Mouse (Mus musculus): ENCODE data around the gene Olfr157.

Gene Olfr157

GRCm38 (mm10) chr4:43840101-43840500, at the start of gene Olfr157:
Gene Olfr157 (minus strand): TSS chr4:43840201.
- no peak for DNase-seq

GRCm38 (mm10) chr4:43884196-43884595, 44.2 kb upstream of the Olfr157 start:
- DNase-seq, result no peak

- DNase-seq, result no peak
These were observed 39.6 kb upstream of the Olfr157 start for GRCm38 (mm10) chr4:43879566-43879965.

- no peak for DNase-seq
These were observed 38.2 kb upstream of the Olfr157 start for GRCm38 (mm10) chr4:43878121-43878776.

GRCm38 (mm10) chr4:43877230-43877629, 37.2 kb upstream of the Olfr157 start:
- no peak for DNase-seq

- DNase-seq, result peak; percentile 38 to 41
These were observed 36.0 kb upstream of the Olfr157 start for GRCm38 (mm10) chr4:43875919-43876411.

- peak; percentile 77 to 87 for DNase-seq
These were observed 35.3 kb upstream of the Olfr157 start, which contains the start of gene Reck for GRCm38 (mm10) chr4:43875160-43875918. Gene Reck (plus strand): TSS chr4:43875530.

GRCm38 (mm10) chr4:43874501-43874900, 34.5 kb upstream of the Olfr157 start:
- no peak for DNase-seq

GRCm38 (mm10) chr4:43869821-43870220, 29.8 kb upstream of the Olfr157 start:
- DNase-seq, result no peak

- no peak for DNase-seq
These were observed 23.3 kb upstream of the Olfr157 start for GRCm38 (mm10) chr4:43863298-43863697.

GRCm38 (mm10) chr4:43860744-43861519, 20.9 kb upstream of the Olfr157 start:
- peak; percentile 65 to 71 for DNase-seq

- no peak for DNase-seq
These were observed 19.9 kb upstream of the Olfr157 start for GRCm38 (mm10) chr4:43859886-43860285.

- no peak for DNase-seq
These were observed 14.1 kb upstream of the Olfr157 start for GRCm38 (mm10) chr4:43854101-43854500.

GRCm38 (mm10) chr4:43851265-43851664, 11.3 kb upstream of the Olfr157 start, which contains the start of gene Olfr155:
Gene Olfr155 (plus strand): TSS chr4:43851565.
- no peak for DNase-seq

- DNase-seq, result no peak
These were observed 1.7 kb downstream of the Olfr157 start for GRCm38 (mm10) chr4:43838326-43838725.

- no peak for DNase-seq
These were observed 5.3 kb downstream of the Olfr157 start for GRCm38 (mm10) chr4:43834749-43835148.

GRCm38 (mm10) chr4:43833752-43834151, 6.2 kb downstream of the Olfr157 start:
- no peak for DNase-seq

GRCm38 (mm10) chr4:43832031-43832430, 8.0 kb downstream of the Olfr157 start:
- DNase-seq, result no peak

- no peak for DNase-seq
These were observed 11.2 kb downstream of the Olfr157 start for GRCm38 (mm10) chr4:43828806-43829205.

- DNase-seq, result no peak
These were observed 16.1 kb downstream of the Olfr157 start, which contains the start of gene Olfr156 for GRCm38 (mm10) chr4:43823845-43824337. Gene Olfr156 (minus strand): TSS chr4:43823895.

- DNase-seq, result no peak
These were observed 17.0 kb downstream of the Olfr157 start for GRCm38 (mm10) chr4:43822896-43823550.

GRCm38 (mm10) chr4:43798936-43799335, 41.1 kb downstream of the Olfr157 start:
- no peak for DNase-seq
